Mouse (Mus musculus) liver, embryonic 14.5 days (tissue): ENCODE results near the gene Unc13a. TPM values are rescaled to one million over a fixed set of nuclear protein-coding genes. Genes with fewer than 3 reads are reported as not detected.
"Not testable (repeated sequence)": the region's sequence is repeated elsewhere in the genome, so short reads cannot be mapped to it uniquely, and the experiment has no call there.

Experiments used
- ATAC-seq: fragments of 200-750 bp; cut with Nextera tagmentation; 2 replicates; pipeline ENCODE4 v1.8.0; 2017; ENCODE audit warnings: moderate number of reproducible peaks, mild to moderate bottlenecking, moderate library complexity; ENCODE audit not compliant: insufficient read depth
- DNase-seq, 3 experiments: peaks; one replicate each; pipeline ENCODE4 v3.0.0-alpha.2; 2012 to 2013; ENCODE audit warnings: low read depth in 3 of 3, low spot score in 3 of 3
- H3K27ac ChIP-seq: fragments of 300-500 bp; sonication (generic); 2 replicates; pipeline ENCODE4 v1.5.1; 2014; ENCODE audit warnings: moderate library complexity, mild to moderate bottlenecking, control low read depth, inconsistent platforms
- H3K27me3 ChIP-seq: fragments of 300-500 bp; sonication (generic); 2 replicates; pipeline ENCODE4 v1.6.1; 2014; ENCODE audit warnings: mild to moderate bottlenecking, low read length, moderate library complexity; ENCODE audit not compliant: control insufficient read depth, insufficient read depth
- H3K36me3 ChIP-seq: fragments of 300-500 bp; sonication (generic); replicated peaks from 2 replicates; pipeline ENCODE4 v1.6.1; 2014; ENCODE audit warnings: low read depth; ENCODE audit not compliant: control insufficient read depth, insufficient read depth
- H3K4me1 ChIP-seq, 2 experiments: fragments of 200-500 bp in 1 of 2; fragments of 300-500 bp in 1 of 2; sonication (generic) in 1 of 2; replicated peaks; 2 replicates each; pipeline ENCODE4 v1.6.1; 2012 to 2014; ENCODE audit warnings: antibody characterized with exemption in 1 of 2, inconsistent platforms in 1 of 2, low read length in 1 of 2; ENCODE audit not compliant: control insufficient read depth in 2 of 2, insufficient read depth in 2 of 2
- H3K4me2 ChIP-seq: fragments of 300-500 bp; sonication (generic); 2 replicates; pipeline ENCODE4 v1.6.1; 2014; ENCODE audit warnings: low read depth, mild to moderate bottlenecking, control low read depth, moderate library complexity
- H3K4me3 ChIP-seq, 2 experiments: fragments of 200-500 bp in 1 of 2; fragments of 300-500 bp in 1 of 2; sonication (generic) in 1 of 2; 2 replicates each; pipeline ENCODE4 v1.5.1; 2012 to 2014; ENCODE audit warnings: low read depth in 2 of 2, low read length in 2 of 2, mild to moderate bottlenecking in 2 of 2, control low read depth in 1 of 2, inconsistent platforms in 1 of 2, moderate library complexity in 1 of 2; ENCODE audit not compliant: insufficient read depth in 1 of 2
- H3K9ac ChIP-seq: fragments of 300-500 bp; sonication (generic); replicated peaks from 2 replicates; pipeline ENCODE4 v1.6.1; 2014; ENCODE audit warnings: mild to moderate bottlenecking, control low read depth, moderate library complexity
- H3K9me3 ChIP-seq: fragments of 300-500 bp; sonication (generic); 2 replicates; pipeline ENCODE4 v1.6.1; 2016; ENCODE audit warnings: low read length, mixed read lengths; ENCODE audit not compliant: control insufficient read depth
- CTCF ChIP-seq: IDR thresholded peaks from 2 replicates; pipeline ENCODE4 v1.5.1; 2016; ENCODE audit warnings: antibody characterized with exemption, low read depth, control low read depth
- EP300 ChIP-seq: IDR thresholded peaks from 2 replicates; pipeline ENCODE4 v1.6.1; 2016; ENCODE audit warnings: antibody characterized with exemption, low read depth
- WGBS: fragments of 180-500 bp; shearing (Covaris S2); extraction: QIAGEN DNeasy Blood & Tissue Kit; methylation state at CpG from one replicate; pipeline ENCODE4 v1.1.7; 2014; ENCODE audit not compliant: insufficient replicate concordance; 5-methylcytosine and 5-hydroxymethylcytosine counted together
- polyA plus RNA-seq, 2 experiments: library from polyadenylated mRNA; depleted of rRNA in 1 of 2; stranded (reverse) in 1 of 2; unstranded in 1 of 2; fragments of >200 nt; fragmentation: Nextera tagmentation in 1 of 2; extraction: Ambion mirVana in 1 of 2; gene quantifications; 2 replicates each; pipeline versions ENCODE4 v1.2.1 to v1.2.3; 2012 to 2014

Unc13a gene
- polyA plus RNA-seq, 2 experiments: 0.13 to 0.34 TPM

DNA sequence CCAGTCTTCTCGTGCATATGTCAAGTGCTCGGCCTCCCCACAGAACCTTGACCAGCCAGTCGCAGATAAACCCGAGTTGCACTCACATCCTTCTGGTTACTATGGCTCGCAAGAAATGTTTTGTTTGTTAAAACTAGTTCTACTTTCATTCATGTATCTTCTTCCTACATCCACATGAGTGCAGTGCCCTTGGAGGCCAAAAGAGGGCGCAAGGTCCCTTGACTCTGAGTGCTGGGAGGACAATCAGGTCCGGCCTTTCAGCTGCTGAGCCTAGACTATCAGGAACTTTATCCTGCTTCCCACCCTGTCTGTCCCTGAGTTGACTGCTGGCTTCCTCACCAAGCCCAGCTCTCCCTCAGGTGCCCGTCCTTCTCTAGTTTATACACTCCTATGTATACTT, 36.3 kb upstream of the Unc13a start:
- Histone ChIP-seq H3K9ac (no peak overlapping the region), H3K4me2 (no peak overlapping the region), H3K27me3 (no peaks in the 10 kb centered on the region), H3K27ac (no peak overlapping the region), H3K4me1 (peaks cover 8 to 17% of the 10 kb centered on the region in 2 experiments), H3K4me3 (no peak overlapping the region), H3K36me3 (no peaks in the 10 kb centered on the region; the same call in 1 of the 2 replicates), H3K9me3 (no peaks in the 10 kb centered on the region)
- WGBS: 32% methylated on average over 8 of the region's 8 CpGs
- no peak for TF ChIP-seq EP300
- peak; percentile 93 for TF ChIP-seq CTCF
- ATAC-seq (no peak), DNase-seq (peak in 2 of 3 experiments; percentile 46 to 48)

DNA sequence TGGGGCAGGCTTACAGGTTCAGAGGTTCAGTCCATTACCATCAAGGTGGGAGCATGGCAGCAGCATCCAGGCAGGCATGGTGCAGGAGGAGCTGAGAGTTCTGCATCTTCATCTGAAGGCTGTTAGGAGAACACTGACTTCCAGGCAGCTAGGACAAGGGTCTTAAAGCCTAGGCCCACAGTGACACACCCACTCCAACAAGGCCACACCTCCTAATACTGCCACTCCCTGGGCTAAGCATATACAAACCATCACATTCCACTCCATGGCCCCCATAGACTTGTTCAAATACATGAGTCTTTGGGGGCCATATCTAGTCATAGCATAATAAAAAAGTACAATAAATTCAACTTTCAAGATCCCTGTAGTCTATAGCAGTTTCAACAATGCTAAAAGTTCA, 31.8 kb upstream of the Unc13a start:
- ATAC-seq: peak; percentile 80
- peaks cover 19% of the 10 kb centered on the region for H3K27me3 ChIP-seq
- H3K4me1 ChIP-seq: peaks cover 24 to 35% of the 10 kb centered on the region in 2 experiments
- H3K9me3 ChIP-seq, H3K36me3 ChIP-seq, DNase-seq: not testable (repeated sequence)
- peak overlapping the region; percentile 80 for H3K4me2 ChIP-seq
- H3K9ac ChIP-seq: peak overlapping the region; percentile 79
- peak overlapping the region; percentile 54 to 72 for H3K4me3 ChIP-seq
- peak overlapping the region; percentile 91 for H3K27ac ChIP-seq

DNA sequence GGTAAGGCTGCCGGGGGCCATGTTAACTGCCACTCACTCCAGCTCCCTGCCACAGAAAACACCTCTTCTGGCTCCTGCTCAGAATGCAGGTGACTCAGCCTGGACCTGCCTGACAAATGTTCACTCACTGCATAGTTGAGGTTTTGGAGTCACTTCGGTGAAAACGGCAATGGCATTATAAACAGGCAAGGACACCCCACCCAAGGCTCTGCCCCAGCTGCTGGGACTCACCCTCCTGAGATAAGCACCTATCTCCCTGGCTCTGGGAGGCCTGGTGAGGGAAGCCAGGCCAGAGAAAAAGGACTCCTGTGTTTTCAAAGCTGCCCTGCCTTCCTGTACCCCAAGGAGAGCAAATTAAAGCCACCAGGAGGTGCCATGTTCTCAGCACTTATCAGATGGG, 31.4 kb upstream of the Unc13a start:
- Histone ChIP-seq H3K36me3 (no peaks in the 10 kb centered on the region), H3K27ac (peak overlapping the region; percentile 91), H3K9ac (peak overlapping the region; percentile 79), H3K4me1 (peaks cover 24 to 35% of the 10 kb centered on the region in 2 experiments), H3K4me2 (peak overlapping the region; percentile 80), H3K4me3 (peak overlapping the region; percentile 54 to 72), H3K9me3 (no peaks in the 10 kb centered on the region), H3K27me3 (peaks cover 19% of the 10 kb centered on the region)
- peak; percentile 96 for ATAC-seq
- DNase-seq: peak; percentile 71 to 75 (median 74)
- WGBS: 30% methylated on average over 3 of the region's 3 CpGs
- TF ChIP-seq EP300 (peak; percentile 76), CTCF (peak; percentile 42)

- Histone ChIP-seq H3K4me3 (peak overlapping the region; percentile 54 to 72; a peak in 3 of 4 replicates), H3K27ac (no peak overlapping the region; the same call in 1 of the 2 replicates)
Observed at GRCm38 (mm10) chr8:71702087-71702432, 30.5 kb upstream of the Unc13a start.

GRCm38 (mm10) chr8:71701414-71702086, 30.0 kb upstream of the Unc13a start, which contains the start of gene B3gnt3:
Gene B3gnt3 (minus strand): TSS chr8:71701789.
- H3K27me3 ChIP-seq: peaks cover 19% of the 10 kb centered on the region
- peak within 1 kb of the TSS; percentile 91 for H3K27ac ChIP-seq
- no peak for ATAC-seq
- H3K4me1 ChIP-seq: peaks cover 24 to 35% of the 10 kb centered on the region in 2 experiments
- no peak for DNase-seq
- H3K4me2 ChIP-seq: peak within 1 kb of the TSS; percentile 80
- TF ChIP-seq CTCF (no peak), EP300 (no peak)
- no peaks in the 10 kb centered on the region for H3K9me3 ChIP-seq
- 13% methylated on average over 32 of the region's 34 CpGs for WGBS
- peak within 1 kb of the TSS; percentile 79 for H3K9ac ChIP-seq
- H3K36me3 ChIP-seq: no peaks in the 10 kb centered on the region
- peak within 1 kb of the TSS; percentile 54 to 72 for H3K4me3 ChIP-seq

More at GRCm38 (mm10) chr8:71702087-71702432, 30.5 kb upstream of the Unc13a start:
- Histone ChIP-seq H3K36me3 (no peaks in the 10 kb centered on the region), H3K4me1 (peaks cover 24 to 35% of the 10 kb centered on the region in 2 experiments), H3K27me3 (peaks cover 19% of the 10 kb centered on the region), H3K4me2 (peak overlapping the region; percentile 80), H3K9me3 (no peaks in the 10 kb centered on the region), H3K9ac (peak overlapping the region; percentile 79)
- no peak for TF ChIP-seq EP300
- peak; percentile 75 for TF ChIP-seq CTCF
- DNase-seq: no peak
- WGBS: 9% methylated on average over 4 of the region's 4 CpGs
- peak; percentile 24; the same call in 1 of the 2 replicates for ATAC-seq
